Mouse (Mus musculus) cerebellum, postnatal 25 days (tissue): ENCODE measurements around the gene Trio.

Source experiments
- DNase-seq, 2 experiments: peaks; one replicate each; pipeline ENCODE4 v3.0.0; 2021; ENCODE audit warnings: mixed read lengths in 2 of 2

The Trio gene

DNA sequence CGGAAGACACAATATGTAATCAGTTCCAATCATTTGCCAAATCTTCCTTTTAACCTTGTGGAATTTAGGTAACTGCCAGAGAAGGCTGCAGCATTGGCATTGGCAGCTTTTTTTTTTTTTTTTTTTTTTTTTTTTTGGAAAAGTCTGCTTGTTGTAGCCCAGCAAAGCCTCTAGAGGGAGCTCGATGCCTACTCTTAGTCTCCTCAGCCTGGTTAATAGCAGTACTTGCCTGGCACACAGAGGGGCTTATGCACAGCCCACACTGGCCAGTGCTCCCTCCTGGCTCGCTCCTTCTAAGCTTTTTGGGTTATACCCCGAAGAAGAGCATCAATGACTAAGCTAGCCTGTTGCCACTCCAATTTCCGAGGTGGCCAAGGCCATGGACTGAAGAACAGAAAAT, 106.1 kb downstream of the Trio start:
- peak; percentile 70 to 79 for DNase-seq

DNA sequence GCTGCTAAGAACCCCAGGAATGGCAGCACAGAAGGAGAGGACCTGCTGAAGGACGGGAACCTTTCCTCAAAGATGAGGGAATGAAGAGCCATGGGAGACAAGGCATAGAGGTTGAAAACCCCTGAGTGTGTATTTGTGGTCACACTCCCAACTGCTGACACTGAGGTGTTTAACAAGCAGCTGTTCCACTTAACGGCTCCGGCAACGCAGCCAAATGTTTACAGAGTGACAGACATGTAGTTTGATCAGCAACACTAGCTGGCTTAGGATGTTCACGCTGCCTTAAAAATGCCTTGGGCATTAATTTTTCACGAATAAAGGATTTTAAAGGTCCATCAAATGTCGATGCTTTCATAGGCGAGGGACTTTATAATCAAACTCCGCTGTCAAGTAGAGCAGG, 106.8 kb downstream of the Trio start:
- no peak for DNase-seq

DNA sequence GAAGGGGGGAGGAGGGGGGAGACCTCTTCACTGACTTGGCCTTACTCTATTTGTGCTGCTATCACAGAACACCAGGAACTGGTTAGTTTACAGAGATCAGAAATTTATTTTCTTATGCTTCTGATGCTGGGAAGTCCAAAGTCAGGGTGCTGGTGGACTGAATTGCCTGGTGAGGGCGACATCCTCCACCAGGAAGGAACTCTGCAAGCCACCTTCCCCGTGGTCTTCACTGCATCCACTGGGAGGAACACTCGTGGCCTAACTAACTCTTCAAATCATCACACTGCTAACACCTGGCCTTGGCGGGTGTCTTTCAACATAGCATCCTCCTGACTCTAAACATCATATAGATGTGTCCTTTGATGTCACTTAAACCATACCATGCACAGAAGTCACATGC, 109.4 kb downstream of the Trio start:
- no peak for DNase-seq

DNA sequence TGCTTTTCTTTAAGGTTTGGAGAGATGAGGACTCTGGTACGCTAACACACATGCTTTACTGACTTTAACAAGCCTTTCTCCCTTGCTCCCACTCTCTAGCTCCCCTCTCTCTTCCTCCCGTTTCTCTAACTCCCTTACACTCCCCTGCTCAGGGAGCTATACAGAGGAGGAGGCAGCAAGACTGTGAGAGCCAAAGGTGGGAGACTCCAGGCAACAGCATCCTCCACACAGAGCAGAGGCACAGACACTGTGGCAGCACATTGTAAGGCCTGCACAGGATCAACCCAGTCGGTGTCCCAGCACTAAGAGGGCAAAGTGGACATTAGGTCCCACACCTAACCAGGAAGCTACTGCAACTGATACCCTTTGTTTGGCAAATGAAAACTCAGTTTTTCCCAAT, 112.6 kb downstream of the Trio start:
- DNase-seq: no peak

DNA sequence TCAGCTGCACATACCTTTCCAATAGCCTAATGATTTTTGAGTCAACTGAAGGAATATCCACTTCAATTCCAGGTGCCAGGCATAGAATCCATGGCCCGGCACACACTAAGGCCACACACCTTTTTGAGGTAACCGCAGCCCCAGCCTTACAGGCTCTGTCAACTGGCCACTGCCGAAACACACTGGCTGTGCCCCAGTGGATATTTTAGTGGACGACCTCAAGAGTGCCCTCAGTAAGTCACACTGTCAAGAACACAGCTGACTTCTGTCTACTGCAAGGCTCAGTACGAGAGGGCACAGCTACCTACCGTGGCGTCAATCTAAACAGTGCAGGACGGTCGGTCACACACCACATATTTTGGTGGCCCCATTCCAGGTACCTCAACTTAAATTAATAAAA, 114.5 kb downstream of the Trio start:
- no peak for DNase-seq

DNA sequence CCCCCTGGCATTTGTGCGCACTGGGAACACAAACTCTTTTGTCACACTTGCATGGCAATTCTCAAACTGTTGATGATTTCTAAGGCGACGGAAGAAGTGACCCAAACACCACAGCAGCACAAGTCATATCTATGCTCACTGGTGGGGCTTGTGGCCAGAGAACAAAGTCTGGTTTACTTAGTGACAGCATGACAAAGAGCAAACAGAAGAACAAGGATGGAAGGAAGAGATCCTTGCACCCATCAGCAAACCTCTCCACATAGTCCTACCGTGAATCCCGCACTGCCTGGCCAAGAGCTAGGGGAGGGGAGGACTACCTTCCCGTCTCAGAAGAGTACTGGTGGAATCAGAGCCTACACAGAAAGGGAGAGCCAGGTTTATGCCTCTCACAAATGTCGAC, 115.5 kb downstream of the Trio start:
- no peak for DNase-seq

DNA sequence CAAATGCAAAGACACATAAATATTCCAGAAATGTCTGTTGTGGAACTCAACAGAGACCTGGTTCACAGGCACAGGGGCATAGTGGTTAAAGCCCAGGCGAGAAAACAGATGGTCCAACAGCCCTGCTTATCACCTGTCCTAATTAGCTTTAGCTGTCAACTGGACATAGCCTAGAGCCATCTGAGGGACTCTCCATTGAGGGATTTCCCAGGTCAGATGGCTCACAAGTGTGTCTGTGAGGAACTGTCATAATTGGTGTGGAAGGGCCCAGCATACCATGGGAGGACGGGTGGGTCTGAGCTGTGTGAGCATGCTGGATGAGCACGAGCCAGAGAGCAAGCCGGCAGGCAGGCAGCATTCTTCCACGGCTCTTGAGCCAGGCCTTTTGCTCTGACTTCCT, 118.0 kb downstream of the Trio start:
- peak; percentile 55 to 64 for DNase-seq

DNA sequence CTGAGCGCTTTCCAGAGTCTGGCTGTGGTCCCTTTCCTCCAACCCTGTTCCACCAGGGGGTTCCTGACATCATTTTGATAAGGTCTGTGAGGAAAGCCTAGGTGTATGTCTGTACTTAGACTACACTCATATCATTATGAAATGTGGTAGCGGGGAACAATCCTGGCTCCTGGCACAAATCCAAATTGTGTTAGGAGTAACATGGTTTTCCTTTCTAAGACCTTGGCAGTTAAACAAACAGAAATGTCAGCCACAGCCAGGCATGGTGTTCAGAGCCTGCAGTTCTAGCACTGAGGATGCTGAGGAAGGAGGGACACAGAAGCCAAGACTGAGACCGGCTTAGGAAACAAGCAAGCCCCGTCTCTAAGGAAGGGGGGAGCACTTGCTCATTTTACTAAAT, 119.2 kb downstream of the Trio start:
- DNase-seq: no peak

DNA sequence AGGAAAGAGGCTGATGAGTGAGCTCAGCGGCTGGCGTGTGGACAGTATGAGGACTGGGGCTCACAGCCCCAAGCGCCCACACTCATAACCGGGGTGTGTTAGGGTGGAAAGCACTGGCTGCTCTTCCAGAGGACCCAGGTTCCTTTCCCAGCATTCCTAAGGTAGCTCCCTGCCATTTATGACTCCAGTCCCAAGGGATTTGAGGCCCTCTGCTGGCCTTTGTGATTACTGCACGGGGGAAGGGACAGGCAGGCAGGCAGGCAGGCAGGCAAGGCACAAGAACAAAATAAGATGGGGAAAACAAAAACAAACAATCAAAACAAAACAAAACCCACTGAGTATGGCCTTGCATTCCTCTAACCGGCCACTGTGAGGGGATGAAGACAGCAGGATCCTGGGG, 120.3 kb downstream of the Trio start:
- DNase-seq: peak; percentile 68 to 78

DNA sequence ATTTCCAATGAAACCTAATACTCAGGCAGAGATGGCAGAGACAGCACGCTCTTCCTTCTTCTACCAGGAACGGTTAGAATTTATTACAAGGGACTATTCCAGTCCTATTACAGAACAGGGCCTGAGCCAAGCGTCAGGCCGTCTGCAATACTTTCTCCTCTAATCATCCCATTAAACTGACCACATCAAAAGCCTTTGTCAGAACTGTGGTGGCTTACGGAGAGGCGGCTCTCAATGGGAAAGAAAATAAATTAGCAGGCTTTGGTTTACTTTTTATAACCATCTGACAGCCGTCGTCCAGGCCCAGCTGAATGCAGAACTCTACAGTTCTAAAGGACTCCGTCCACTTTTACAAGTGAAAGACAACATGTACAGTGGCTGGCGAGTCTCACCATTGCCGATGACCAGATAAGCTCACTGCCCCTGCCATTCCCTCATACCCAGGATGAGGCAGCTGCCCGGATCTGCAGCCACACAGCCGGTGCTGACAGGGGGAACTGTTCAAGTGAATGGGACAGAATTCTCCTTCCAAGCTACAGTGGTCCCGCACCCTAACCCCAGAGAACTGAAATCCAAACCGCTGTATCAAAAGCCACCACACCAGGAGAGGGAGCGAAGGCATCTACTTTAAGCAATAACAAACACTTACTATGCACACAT, 121.2 kb downstream of the Trio start:
- no peak for DNase-seq

DNA sequence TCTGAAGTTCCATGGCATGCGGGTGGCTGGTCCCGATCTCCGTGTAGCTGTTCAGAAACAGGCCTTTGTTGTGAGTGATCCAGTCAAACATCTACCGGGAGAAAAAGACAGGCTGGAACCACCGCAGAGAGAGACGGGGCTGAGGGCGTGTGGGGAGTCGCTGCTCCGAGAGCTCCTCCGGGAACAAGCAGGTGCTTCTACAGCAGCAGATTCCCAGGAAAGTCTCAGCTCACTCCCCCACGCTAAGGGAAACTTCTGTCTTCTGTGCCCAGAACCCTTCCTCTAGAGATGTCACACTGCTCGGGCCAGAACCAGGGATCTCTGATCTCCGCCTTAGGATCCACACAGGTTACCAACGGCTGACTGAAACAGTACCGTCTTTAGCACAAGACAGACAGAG, 124.4 kb downstream of the Trio start:
- DNase-seq: no peak

DNA sequence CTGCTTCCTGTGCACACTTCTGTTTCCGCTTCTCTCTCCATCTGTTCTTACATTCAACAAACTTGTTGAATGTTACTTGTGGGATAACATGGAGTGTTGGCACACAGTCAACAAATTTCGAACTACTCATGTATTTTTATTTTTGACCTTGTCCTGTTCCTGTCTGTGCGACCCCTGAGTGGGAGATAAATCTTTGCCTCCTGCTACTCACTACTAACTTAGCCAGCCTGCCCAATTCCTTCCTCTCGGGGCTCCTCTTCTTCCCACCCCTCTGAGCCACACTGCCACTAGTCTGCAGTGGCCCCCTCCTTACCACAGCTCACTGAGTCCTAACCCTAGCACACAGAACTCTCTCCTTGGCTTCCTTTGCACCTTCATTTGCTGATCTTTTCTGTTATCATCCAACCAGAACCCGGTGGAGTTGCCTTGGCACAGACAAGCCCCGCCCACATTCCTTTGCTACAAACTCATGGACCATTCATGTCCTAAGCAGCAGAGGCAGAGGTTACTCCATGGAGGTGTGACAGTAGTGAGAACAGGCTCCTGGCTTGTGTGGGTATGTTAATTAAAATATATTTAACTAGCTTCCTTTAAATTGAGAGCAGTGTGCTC, 126.7 kb downstream of the Trio start:
- DNase-seq: no peak

DNA sequence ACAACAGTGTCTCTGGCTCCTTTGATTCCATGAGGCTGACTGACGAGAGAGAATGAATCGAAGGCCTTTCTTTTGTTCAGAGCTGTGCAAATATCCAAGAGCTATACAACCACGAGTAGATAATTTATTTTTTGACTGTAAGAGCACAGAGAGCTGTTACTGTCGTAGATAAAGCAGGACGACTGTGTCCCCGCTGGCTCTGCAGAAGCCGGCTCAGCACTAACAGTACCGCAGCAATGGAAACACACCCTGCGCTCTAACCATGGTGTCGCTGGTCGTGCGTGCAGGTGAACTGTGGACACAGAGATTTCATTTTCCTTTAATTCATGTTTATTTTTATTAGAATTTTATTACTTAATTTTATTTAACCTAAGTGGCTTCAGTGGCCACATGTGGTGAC, 131.5 kb downstream of the Trio start:
- no peak for DNase-seq

DNA sequence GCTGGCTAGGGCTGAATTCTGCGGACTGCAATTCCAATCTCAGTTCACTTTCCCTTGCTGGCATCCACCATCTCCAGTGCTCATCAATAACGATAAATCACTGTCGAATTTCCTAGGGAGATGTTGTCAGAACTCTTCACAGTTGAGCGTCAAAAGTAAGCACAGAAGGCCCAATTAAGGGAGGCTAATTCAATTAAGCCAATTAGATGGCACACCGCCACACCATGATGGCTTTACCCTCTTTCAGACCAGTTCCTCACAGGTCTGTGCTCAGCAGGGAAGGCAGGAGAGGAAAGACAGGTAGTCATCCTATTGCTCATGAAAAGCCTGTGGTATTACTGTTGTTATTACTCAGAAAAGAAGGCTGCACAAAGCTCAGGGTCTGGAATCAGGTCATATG, 133.6 kb downstream of the Trio start:
- DNase-seq: peak; percentile 22 to 51

DNA sequence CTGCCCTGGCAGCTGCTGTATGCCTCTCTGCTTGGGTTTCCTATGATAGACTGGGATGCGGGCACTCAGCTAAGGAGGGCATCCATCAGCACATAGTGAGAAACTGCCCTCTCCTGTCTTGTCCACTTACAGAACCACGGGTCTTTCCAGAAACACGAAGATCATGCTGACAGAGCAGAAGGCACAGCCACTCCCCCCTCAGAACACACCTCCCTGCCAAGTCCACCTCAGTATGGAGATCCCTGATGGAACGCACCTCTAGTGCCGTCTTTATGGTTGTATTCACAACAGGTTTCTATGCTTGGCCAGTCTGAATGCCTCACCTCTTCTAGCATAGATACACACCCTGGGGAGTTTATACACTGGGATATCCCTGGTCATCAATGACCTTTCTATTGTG, 135.0 kb downstream of the Trio start:
- DNase-seq: peak in 1 of 2 experiments; percentile 28

DNA sequence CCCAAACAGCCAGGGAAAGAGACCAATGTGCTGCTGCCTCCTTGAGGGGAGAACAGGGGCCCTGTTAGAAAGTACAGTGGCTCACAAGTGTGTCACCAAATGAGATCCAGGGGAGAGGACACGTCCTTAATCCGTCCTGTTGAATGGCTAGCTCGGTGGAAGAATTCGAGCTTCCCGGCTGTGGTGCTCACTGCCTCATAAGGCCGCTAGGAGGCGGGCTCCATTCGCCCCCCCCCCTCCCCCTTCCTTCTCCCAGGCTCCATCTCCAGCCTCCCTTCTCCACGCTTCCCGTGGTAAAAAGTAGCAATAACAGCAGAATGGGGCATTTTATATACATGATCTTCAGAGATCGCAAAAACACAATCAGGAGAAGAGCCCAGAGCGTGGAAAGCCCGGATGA, 137.5 kb downstream of the Trio start:
- no peak for DNase-seq

DNA sequence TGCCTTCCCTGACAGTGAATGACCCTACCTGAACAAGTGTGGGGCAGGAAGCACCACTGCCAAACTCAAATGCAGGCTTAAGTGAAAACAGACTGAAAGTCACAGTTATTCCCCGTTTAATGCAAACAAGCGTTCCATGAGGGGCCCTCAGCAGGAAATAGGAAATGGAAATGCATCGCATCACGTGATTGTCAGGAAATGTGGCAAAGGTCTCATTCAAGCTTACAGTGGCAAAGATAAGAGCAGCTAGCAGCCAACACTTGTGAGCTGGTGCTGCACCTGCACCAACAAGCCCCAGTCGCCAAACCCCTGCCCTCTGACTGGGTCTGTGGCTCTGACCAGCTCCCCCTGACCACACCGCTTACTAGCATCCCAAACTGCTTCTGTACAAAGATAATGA, 138.7 kb downstream of the Trio start:
- no peak for DNase-seq

DNA sequence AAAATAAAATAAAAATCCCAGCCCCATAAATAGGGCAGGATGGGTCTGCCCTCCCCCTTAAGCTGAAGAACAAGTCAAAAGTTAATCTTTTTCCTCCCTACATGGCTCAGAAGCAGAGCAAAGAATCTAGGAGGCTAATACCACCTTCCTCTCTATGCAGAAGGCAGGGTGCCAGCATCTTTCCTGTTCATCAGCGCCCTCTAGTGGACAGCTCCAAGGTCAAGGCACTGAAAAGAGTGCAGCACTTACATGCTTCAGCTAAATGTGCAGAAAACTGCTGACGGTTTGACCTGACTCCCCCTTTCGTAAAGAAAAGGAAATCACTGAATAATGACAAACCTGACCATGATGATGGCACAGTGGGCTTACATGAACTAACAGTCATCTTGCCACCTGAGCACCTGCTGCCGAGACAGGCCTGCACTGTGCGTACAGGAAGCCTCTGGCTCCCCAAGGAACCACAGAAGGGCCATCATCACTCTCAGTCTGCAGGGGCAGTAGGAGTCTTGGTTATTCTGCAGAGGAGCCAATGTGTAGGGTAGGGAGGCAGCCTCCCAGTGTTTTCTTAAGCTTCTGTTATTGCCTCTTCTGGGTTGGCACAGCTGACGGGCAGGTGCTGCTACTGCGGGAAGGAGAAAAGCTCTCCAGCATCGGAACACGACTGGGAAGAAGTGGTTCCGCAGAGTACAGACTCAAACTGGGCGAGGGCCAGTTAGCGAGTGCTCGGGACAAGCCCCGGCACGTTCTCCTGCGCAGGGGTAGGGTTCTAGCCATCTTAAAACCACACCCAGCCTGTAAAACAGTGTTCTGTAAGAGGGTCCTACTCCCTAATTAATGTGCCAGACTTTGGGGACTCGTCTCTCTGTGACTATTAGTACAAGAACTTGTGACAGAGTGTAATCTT, 141.0 kb downstream of the Trio start:
- peak; percentile 78 to 88 for DNase-seq

DNA sequence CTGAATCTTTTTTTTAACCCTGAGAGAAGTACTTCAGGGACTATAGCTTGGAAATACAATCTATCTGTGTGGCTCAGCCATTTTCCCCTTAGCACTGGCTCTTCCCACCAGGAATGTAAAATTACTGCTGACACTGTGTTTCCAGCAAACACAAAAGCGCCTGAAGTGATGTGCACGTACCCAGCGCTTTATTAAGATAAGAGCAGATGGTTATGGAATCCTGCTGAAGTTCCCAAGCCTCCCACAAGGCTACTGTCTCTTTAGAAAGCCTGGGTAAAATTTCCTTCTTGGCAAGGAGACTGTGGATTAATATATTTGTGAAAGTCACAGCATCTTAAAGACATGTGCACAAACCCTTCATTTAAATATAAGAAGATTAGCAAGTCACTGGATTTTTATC, 141.8 kb downstream of the Trio start:
- DNase-seq: no peak

DNA sequence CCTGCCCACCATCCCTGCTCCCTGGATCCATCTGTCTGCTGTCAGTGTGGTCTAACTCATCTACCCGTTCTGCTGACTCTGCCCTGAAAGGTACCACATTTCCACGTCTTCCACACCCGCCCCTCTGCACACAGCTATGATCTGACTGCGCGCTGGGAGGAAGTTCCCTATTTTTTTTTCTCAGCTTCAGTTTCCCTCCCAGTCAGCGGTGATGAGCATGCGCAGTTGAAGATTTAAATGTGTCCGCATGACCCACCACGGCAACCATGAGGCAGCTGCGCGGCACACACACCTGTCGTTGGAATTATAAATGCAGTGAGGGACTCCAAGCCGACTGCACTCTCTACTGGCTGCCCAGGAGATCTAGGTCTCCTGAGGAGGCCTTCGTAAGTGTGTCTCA, 142.8 kb downstream of the Trio start:
- no peak for DNase-seq

DNA sequence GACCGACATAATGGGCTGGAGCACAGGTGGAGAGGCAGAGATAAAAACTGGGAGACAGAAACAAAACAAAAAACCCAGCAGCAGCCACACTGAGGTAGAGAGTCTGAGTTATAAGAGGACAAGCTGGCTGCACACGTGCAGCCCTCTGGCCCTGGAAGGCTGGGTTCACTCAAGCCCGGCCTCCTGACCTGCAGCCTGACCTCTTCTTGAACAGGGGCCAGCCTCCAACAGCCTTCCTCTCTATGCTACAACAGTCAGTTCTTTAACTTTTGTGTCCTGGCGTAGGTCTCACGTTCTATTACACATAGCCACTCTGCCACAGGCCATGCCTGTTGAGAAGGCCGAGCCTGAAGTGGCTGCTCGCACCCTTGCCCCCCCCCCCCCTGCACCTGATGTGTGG, 147.8 kb downstream of the Trio start:
- no peak for DNase-seq

DNA sequence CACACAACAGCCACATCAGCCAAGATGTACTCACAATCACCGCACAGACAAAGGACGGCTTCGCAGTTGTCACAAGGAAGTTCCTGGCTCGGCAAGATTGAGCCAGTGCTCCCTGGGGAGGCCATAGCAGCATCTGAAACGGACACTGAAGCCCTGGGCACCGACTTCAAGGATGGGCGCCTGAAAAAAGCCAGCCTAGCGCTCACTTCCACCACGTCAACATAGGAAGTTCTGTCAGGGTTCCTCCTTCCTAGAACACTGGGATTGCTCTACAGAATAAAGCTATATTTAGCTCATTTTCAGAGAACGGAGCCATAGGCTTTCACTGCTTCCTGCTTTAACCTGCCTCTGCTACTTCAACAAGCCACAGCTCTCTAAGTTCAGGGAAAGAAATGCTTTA, 149.3 kb downstream of the Trio start:
- DNase-seq: no peak

DNA sequence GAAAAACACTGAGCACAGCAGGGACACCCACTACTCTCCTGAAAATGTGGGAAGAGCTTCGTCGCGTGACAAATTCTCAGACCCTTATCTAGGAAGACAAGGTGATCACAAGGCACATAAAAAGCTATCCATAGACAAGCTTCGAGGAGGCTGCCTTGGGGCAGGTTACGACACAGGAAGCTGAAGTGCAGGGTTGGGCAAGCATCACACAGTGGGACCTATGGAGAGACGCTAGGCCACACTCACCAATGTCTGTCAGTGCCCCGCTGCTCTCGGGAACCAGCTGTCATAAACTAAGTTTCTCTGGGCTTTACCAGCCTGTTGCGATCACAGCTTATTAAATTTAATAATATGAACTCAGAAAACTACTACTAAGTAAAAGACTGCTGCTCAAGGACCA, 149.9 kb downstream of the Trio start:
- DNase-seq: no peak

DNA sequence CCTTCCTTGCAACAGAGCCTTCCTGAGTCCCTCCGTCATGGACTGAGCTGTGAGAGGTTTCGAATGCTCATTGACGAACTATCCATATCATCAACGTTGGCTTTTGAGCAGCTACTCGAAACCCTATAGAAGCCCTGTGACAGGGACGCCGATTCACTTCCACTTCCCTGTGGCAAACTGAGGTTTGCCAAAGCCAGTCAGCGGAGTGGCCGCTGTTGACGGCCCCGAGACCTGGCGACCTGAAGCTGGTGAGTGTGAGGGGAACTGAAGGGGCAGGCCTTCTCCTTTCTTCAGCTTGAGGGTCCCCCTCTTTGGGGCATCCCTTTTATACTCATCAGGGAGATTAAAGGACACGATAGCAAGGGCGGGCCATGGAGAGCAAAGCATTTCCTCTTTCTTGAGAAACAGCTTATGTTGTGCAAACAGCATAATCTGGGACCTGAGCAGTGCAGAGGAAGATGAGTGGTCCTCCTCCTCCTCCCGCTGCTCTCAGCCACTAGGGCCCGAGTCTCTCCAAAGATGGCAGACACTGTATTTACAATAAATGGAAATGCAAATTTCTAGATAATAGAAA, 151.8 kb downstream of the Trio start:
- no peak for DNase-seq
